Mouse (Mus musculus): ENCODE results near the gene Ankrd54. TPM values are rescaled to one million over a fixed set of nuclear protein-coding genes. Genes with fewer than 3 reads are reported as not detected.

Gene Ankrd54
- polyA plus RNA-seq, 1 experiment: 60.7 TPM

DNA sequence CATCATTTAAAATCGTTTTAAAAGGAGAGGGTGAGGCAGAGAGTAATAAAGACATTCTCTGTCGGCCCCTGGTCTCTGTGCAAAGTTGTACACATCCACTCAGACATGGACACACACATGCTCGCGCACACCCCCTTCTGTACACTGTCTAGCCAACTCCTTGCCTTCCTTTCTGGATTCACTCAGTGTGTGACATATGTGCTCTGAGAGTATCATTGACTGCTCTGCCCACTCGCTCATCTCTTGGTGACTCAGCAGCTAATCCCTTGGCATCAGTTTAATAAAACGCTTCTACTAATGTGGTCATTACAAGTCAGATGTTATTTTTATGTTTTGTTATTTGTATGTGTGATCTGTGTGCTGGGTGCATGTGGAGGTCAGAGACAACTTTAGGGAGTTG, 29.6 kb upstream of the Ankrd54 start:
- no peak for DNase-seq
- TF ChIP-seq CTCF (IDR thresholded peaks at IDR 0.05; ENCODE audit: insufficient read depth, low read length) (no peak), POLR2A (IDR thresholded peaks at IDR 0.05; ENCODE audit: borderline replicate concordance, extremely low read depth, low read depth, low read length) (no peak)
- Histone ChIP-seq H3K4me1 (ENCODE audit: control insufficient read depth, insufficient read depth, low read length) (no peaks in the 10 kb centered on the region; the same call in 1 of the 2 replicates), H3K4me3 (replicated peaks; ENCODE audit: extremely low read depth, low read depth, low read length) (no peak overlapping the region)
- WGBS: 76% methylated on average over 6 of the region's 6 CpGs

GRCm38 (mm10) chr15:79079567-79079966, 16.9 kb upstream of the Ankrd54 start:
- WGBS: 96% methylated on average over 7 of the region's 7 CpGs
- no peak for DNase-seq
- TF ChIP-seq POLR2A (IDR thresholded peaks at IDR 0.05; ENCODE audit: borderline replicate concordance, extremely low read depth, low read depth, low read length): no peak
- H3K4me1 ChIP-seq (ENCODE audit: control insufficient read depth, insufficient read depth, low read length): peaks cover 5% of the 10 kb centered on the region
- no peak overlapping the region for H3K4me3 ChIP-seq (replicated peaks; ENCODE audit: extremely low read depth, low read depth, low read length)

DNA sequence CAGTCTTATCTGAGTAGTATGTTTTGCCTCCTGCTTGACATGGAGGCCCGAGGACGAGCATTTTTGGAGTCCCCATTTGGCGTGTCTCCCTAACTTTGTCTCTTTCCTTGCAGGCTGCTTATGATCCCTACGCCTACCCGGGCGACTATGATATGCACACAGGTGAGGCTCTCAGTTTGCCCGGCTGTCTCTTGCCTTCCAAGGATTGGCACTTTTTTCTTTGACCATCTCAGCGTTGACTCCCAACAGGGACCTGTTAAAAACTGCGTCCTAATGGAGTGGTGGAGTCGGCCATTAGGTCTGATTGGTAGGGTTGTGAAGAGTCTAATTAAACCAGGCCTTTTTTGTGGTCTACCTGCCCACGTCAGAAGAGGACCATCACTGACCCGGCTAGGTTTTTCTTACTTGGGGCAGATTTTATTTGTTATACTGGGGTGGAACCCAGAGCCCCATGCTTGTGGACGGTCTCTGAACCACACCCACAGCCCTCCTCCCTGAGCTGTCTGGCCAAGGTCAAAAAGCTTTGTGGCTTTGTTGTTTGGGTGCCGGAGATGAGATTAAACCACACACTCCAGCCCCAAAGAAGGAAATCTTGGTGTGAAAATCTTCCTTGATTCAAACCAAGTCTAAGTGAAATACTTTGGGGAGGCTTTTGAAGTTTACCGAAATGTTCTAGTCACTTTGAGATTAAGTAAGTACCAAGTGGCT, 13.1 kb upstream of the Ankrd54 start:
- TF ChIP-seq POLR2A (IDR thresholded peaks at IDR 0.05; ENCODE audit: borderline replicate concordance, extremely low read depth, low read depth, low read length): no peak
- no peak for TF ChIP-seq CTCF (IDR thresholded peaks at IDR 0.05; ENCODE audit: insufficient read depth, low read length)
- Histone ChIP-seq H3K4me3 (replicated peaks; ENCODE audit: extremely low read depth, low read depth, low read length) (peak overlapping the region; percentile 84), H3K4me1 (ENCODE audit: control insufficient read depth, insufficient read depth, low read length) (peaks cover 5% of the 10 kb centered on the region)
- WGBS: 25% methylated on average over 15 of the region's 15 CpGs
- DNase-seq: no peak

DNA sequence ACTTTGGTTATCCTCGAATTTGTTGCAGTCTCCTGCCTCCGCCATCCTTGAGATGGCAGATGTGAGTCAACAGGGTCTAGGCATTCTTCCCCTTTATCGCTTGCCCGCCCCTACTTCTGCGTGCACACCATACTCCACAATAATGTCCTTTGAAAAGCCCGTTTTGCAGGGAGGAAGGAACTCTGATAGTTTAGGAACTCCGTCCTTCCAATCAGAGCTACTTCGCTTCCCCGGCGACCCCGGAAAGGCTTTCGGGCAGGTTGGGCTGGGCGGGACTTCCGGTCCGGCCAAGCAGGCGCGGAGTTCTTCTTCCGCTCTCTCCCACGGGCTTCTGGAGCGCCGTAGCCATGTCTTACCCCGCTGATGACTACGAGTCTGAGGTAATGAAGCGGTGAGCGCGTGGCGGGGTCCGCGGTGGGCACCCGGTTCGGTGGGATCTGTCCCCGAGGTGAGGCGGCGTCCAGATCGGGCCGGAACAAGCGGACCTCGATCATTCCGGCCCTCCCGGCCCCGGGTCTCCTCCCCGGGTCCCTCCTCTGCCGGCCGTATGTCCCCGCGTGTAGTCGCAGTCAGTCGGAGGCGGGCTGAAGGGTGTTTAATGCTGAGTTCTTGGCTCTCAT, 12.3 kb upstream of the Ankrd54 start, which contains the start of gene Eif3l:
TSS of gene Eif3l (plus strand) at position 267 of the 620 bp plus-strand sequence.
- peak; percentile 59; the same call in 1 of the 2 replicates for TF ChIP-seq POLR2A (IDR thresholded peaks at IDR 0.05; ENCODE audit: borderline replicate concordance, extremely low read depth, low read depth, low read length)
- TF ChIP-seq CTCF (IDR thresholded peaks at IDR 0.05; ENCODE audit: insufficient read depth, low read length): no peak
- H3K4me1 ChIP-seq (ENCODE audit: control insufficient read depth, insufficient read depth, low read length): peaks cover 5% of the 10 kb centered on the region
- DNase-seq: peak; percentile 84
- H3K4me3 ChIP-seq (replicated peaks; ENCODE audit: extremely low read depth, low read depth, low read length): peak within 1 kb of the TSS; percentile 86
- under 1% methylated on average over 49 of the region's 49 CpGs for WGBS

DNA sequence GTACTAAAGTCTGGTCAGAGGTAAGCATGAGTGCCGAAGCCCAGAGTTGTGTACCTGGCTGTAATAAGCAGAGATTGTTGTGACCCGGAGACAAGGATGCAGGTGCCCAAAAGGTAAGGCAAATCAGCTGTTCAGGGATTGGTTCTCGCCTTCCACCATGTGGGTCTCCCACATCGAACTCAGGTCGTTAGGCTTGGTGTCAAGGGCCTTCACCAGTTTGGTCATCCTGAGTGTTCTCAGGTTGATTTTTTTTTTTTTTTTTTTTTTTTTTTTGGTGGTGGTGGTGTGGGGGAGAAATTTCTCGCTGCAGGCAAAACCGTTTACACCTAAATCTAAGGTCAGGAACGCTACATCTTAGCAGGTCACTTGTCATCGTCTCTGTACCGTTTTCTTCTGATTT, 11.8 kb upstream of the Ankrd54 start:
- no peak for TF ChIP-seq CTCF (IDR thresholded peaks at IDR 0.05; ENCODE audit: insufficient read depth, low read length)
- no peak for TF ChIP-seq POLR2A (IDR thresholded peaks at IDR 0.05; ENCODE audit: borderline replicate concordance, extremely low read depth, low read depth, low read length)
- H3K4me3 ChIP-seq (replicated peaks; ENCODE audit: extremely low read depth, low read depth, low read length): peak overlapping the region; percentile 86
- no peak for DNase-seq
- peaks cover 5% of the 10 kb centered on the region for H3K4me1 ChIP-seq (ENCODE audit: control insufficient read depth, insufficient read depth, low read length)
- WGBS: 32% methylated on average over 10 of the region's 10 CpGs

GRCm38 (mm10) chr15:79073752-79074151, 11.1 kb upstream of the Ankrd54 start:
- no peak for TF ChIP-seq POLR2A (IDR thresholded peaks at IDR 0.05; ENCODE audit: borderline replicate concordance, extremely low read depth, low read depth, low read length)
- H3K4me1 ChIP-seq (ENCODE audit: control insufficient read depth, insufficient read depth, low read length): peaks cover 5% of the 10 kb centered on the region
- no peak overlapping the region for H3K4me3 ChIP-seq (replicated peaks; ENCODE audit: extremely low read depth, low read depth, low read length)
- DNase-seq: no peak

- peaks cover 5% of the 10 kb centered on the region for H3K4me1 ChIP-seq (ENCODE audit: control insufficient read depth, insufficient read depth, low read length)
- peak; percentile 26 for DNase-seq
- 56% methylated on average over 5 of the region's 5 CpGs for WGBS
- no peak for TF ChIP-seq POLR2A (IDR thresholded peaks at IDR 0.05; ENCODE audit: borderline replicate concordance, extremely low read depth, low read depth, low read length)
- TF ChIP-seq CTCF (IDR thresholded peaks at IDR 0.05; ENCODE audit: insufficient read depth, low read length): peak; percentile 52
- no peak overlapping the region for H3K4me3 ChIP-seq (replicated peaks; ENCODE audit: extremely low read depth, low read depth, low read length)
Observed at GRCm38 (mm10) chr15:79071117-79072039, 8.7 kb upstream of the Ankrd54 start.

DNA sequence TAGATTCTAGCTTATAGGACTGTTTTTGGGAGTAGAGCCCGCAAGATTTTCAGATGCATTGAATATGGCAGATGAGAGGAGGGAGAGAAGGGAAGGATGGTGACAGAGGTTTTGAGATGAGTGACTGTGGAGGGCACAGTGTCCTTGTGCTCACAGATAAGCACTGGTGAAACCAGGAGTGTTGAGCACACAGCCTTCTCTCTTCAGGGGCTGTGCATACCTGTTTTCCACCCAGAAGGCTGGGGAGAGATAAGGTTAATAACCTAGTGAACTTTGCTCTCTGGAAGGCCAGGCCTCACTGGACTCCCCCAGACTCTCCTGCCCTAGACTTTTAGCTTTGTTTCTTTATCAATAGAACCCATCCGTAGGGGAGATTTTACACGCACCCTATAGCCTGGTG, 5.7 kb upstream of the Ankrd54 start:
- TF ChIP-seq CTCF (IDR thresholded peaks at IDR 0.05; ENCODE audit: insufficient read depth, low read length) (no peak), POLR2A (IDR thresholded peaks at IDR 0.05; ENCODE audit: borderline replicate concordance, extremely low read depth, low read depth, low read length) (no peak)
- no peak for DNase-seq
- no peak overlapping the region for H3K4me3 ChIP-seq (replicated peaks; ENCODE audit: extremely low read depth, low read depth, low read length)
- 74% methylated on average over 3 of the region's 3 CpGs for WGBS
- no peaks in the 10 kb centered on the region for H3K4me1 ChIP-seq (ENCODE audit: control insufficient read depth, insufficient read depth, low read length)

DNA sequence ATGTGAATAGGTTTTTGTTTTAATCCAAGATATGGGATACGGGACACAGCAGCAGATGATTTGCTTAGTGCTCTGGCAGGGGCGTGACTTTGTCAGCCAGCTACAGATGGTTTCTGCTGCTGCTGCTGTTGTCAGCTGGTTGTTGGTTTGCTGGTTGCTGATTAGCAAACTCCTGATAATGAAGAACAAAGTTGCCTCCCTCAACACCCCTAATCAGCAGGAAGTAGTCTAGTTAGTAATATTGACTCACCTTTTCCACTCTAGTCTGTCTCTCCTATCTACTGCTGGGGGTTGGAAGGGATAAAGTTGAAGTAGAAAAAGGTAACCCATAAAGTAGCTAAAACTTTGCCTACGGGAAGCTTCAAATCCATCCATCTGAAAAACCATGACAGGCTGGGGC, 4.9 kb upstream of the Ankrd54 start:
- TF ChIP-seq POLR2A (IDR thresholded peaks at IDR 0.05; ENCODE audit: borderline replicate concordance, extremely low read depth, low read depth, low read length): no peak
- TF ChIP-seq CTCF (IDR thresholded peaks at IDR 0.05; ENCODE audit: insufficient read depth, low read length): no peak
- no peaks in the 10 kb centered on the region for H3K4me1 ChIP-seq (ENCODE audit: control insufficient read depth, insufficient read depth, low read length)
- 63% methylated on average over 3 of the region's 3 CpGs for WGBS
- H3K4me3 ChIP-seq (replicated peaks; ENCODE audit: extremely low read depth, low read depth, low read length): no peak overlapping the region
- no peak for DNase-seq
